Mouse (Mus musculus) thymus, adult 2 months (tissue): ENCODE measurements at regions not wholly inside any gene's neighbourhood (a gene's known extent, or its start where the extent isn't known, plus 50 kb on each side); places are given as distances from the start of the nearest gene placed in this dataset.

ENCODE experiments used
- CTCF ChIP-seq: fragments of 200-500 bp; IDR thresholded peaks from 2 replicates; pipeline ENCODE4 v1.5.1; 2012; ENCODE audit warnings: mild to moderate bottlenecking, control low read depth, low read length, moderate library complexity, borderline replicate concordance; ENCODE audit not compliant: control insufficient read depth, poor library complexity, insufficient read depth; ENCODE audit errors: extremely low read depth
- POLR2A ChIP-seq: fragments of 200-500 bp; IDR thresholded peaks from 2 replicates; pipeline ENCODE4 v1.6.1; 2012; ENCODE audit warnings: mild to moderate bottlenecking, low read length, control low read depth, moderate library complexity; ENCODE audit not compliant: control insufficient read depth, poor library complexity, insufficient read depth; ENCODE audit errors: extremely low read depth

DNA sequence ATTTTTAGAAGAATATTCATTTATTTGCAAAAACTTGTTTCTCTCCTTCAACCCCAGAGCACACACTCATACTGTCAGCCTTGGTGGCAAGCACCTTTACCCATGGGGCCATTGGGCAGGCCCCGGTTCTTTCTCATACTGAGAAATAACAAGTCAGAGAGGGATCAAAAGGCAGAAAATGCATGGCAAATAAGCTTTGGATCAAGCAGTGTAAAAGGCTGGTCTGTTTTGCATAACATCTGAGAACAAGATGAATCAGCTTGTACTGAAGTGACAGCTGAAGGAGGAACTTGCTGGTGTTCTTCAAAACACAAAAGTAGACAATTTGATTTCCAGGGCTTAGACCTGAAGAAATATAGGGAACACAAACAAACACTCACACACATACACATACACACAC is 74.6 kb upstream of the Ppm1h start:
- TF ChIP-seq CTCF (no peak), POLR2A (no peak)
